Mouse (Mus musculus) heart, embryonic 13.5 days (tissue): ENCODE results near the gene Fermt2. TPM values are rescaled to one million over a fixed set of nuclear protein-coding genes. Genes with fewer than 3 reads are reported as not detected.
A peak's percentile ranks its signal among the peaks of the same experiment; 100 is the strongest.
"Not testable (repeated sequence)": the region's sequence is repeated elsewhere in the genome, so short reads cannot be mapped to it uniquely, and the experiment has no call there.

Experiments
- ATAC-seq: fragments of 200-750 bp; cut with Nextera tagmentation; 2 replicates; pipeline ENCODE4 v1.8.0; 2017; ENCODE audit warnings: moderate TSS enrichment; ENCODE audit not compliant: insufficient number of reproducible peaks, low FRiP score, low TSS enrichment; ENCODE audit errors: extremely low read depth
- H3K27ac ChIP-seq: fragments of 300-500 bp; sonication (generic); replicated peaks from 2 replicates; pipeline ENCODE4 v1.5.1; 2015; ENCODE audit warnings: moderate library complexity, mild to moderate bottlenecking, inconsistent platforms
- H3K27me3 ChIP-seq: fragments of 300-500 bp; sonication (generic); replicated peaks from 2 replicates; pipeline ENCODE4 v1.6.1; 2015; ENCODE audit warnings: mild to moderate bottlenecking, inconsistent platforms
- H3K36me3 ChIP-seq: fragments of 300-500 bp; sonication (generic); 2 replicates; pipeline ENCODE4 v1.6.1; 2015; ENCODE audit warnings: mild to moderate bottlenecking, inconsistent platforms
- H3K4me1 ChIP-seq: fragments of 300-500 bp; sonication (generic); 2 replicates; pipeline ENCODE4 v1.6.1; 2015; ENCODE audit warnings: inconsistent platforms
- H3K4me2 ChIP-seq: fragments of 300-500 bp; sonication (generic); 2 replicates; pipeline ENCODE4 v1.6.1; 2015; ENCODE audit warnings: inconsistent platforms, mild to moderate bottlenecking, moderate library complexity
- H3K4me3 ChIP-seq: fragments of 300-500 bp; sonication (generic); 2 replicates; pipeline ENCODE4 v1.5.1; 2015; ENCODE audit warnings: moderate library complexity, mild to moderate bottlenecking, inconsistent platforms
- H3K9ac ChIP-seq: fragments of 300-500 bp; sonication (generic); 2 replicates; pipeline ENCODE4 v1.6.1; 2015; ENCODE audit warnings: inconsistent platforms, mild to moderate bottlenecking, moderate library complexity
- H3K9me3 ChIP-seq: fragments of 300-500 bp; sonication (generic); 2 replicates; pipeline ENCODE4 v1.6.1; 2016; ENCODE audit warnings: inconsistent platforms
- WGBS: fragments of 180-500 bp; shearing (Covaris S2); methylation state at CpG from one replicate; pipeline ENCODE4 v1.1.7; 2015; ENCODE audit warnings: mixed read lengths; 5-methylcytosine and 5-hydroxymethylcytosine counted together
- polyA plus RNA-seq: library from polyadenylated mRNA; unstranded; fragments of >200 nt; fragmentation: Nextera tagmentation; extraction: Ambion mirVana; gene quantifications from 2 replicates; pipeline ENCODE4 v1.2.1, GENCODE M21; 2015

The Fermt2 gene
- polyA plus RNA-seq, 1 experiment from 2014 or later = 170 TPM

GRCm38 (mm10) chr14:45507447-45507846, 22.5 kb downstream of the Fermt2 start:
- H3K27ac ChIP-seq = peak overlapping the region; percentile 64
- no peak overlapping the region for H3K4me2 ChIP-seq
- H3K36me3 ChIP-seq = peaks cover 51% of the 10 kb centered on the region
- 42% methylated on average over 3 of the region's 3 CpGs for WGBS
- ATAC-seq = no peak
- no peaks in the 10 kb centered on the region for H3K27me3 ChIP-seq
- H3K9ac ChIP-seq = peak overlapping the region; percentile 38
- H3K4me1 ChIP-seq = peaks cover 69% of the 10 kb centered on the region
- no peak overlapping the region for H3K4me3 ChIP-seq
- H3K9me3 ChIP-seq = no peaks in the 10 kb centered on the region

GRCm38 (mm10) chr14:45507032-45507431, 22.9 kb downstream of the Fermt2 start:
- Histone ChIP-seq H3K9ac (peak overlapping the region; percentile 41; the same call in 1 of the 2 replicates), H3K27me3 (no peaks in the 10 kb centered on the region), H3K9me3 (no peaks in the 10 kb centered on the region), H3K27ac (peak overlapping the region; percentile 64), H3K4me2 (peak overlapping the region; percentile 32; the same call in 1 of the 2 replicates), H3K36me3 (peaks cover 52% of the 10 kb centered on the region), H3K4me1 (peaks cover 65% of the 10 kb centered on the region), H3K4me3 (no peak overlapping the region)
- 20% methylated on average over 6 of the region's 6 CpGs for WGBS
- no peak for ATAC-seq

GRCm38 (mm10) chr14:45506165-45506564, 23.8 kb downstream of the Fermt2 start:
- no peak overlapping the region for H3K4me2 ChIP-seq
- no peak for ATAC-seq
- H3K27me3 ChIP-seq = no peaks in the 10 kb centered on the region
- WGBS = 91% methylated on average over 4 of the region's 4 CpGs
- H3K4me1 ChIP-seq = peaks cover 56% of the 10 kb centered on the region
- peaks cover 49% of the 10 kb centered on the region for H3K36me3 ChIP-seq
- H3K27ac ChIP-seq = peak overlapping the region; percentile 64
- H3K9ac ChIP-seq = no peak overlapping the region
- H3K9me3 ChIP-seq = no peaks in the 10 kb centered on the region
- H3K4me3 ChIP-seq = no peak overlapping the region

GRCm38 (mm10) chr14:45504422-45505113, 25.4 kb downstream of the Fermt2 start:
- Histone ChIP-seq H3K4me3 (no peak overlapping the region), H3K9ac (no peak overlapping the region), H3K36me3 (peaks cover 62% of the 10 kb centered on the region), H3K4me1 (peaks cover 54% of the 10 kb centered on the region), H3K9me3 (no peaks in the 10 kb centered on the region), H3K4me2 (no peak overlapping the region), H3K27ac (no peak overlapping the region), H3K27me3 (no peaks in the 10 kb centered on the region)
- WGBS = 83% methylated on average over 10 of the region's 10 CpGs
- ATAC-seq = no peak

- H3K27me3 ChIP-seq = no peaks in the 10 kb centered on the region
- ATAC-seq = no peak
- H3K4me1 ChIP-seq = peaks cover 47% of the 10 kb centered on the region
- H3K9me3 ChIP-seq = no peaks in the 10 kb centered on the region
- H3K36me3 ChIP-seq = peaks cover 65% of the 10 kb centered on the region
- H3K4me3 ChIP-seq = no peak overlapping the region
- no peak overlapping the region for H3K4me2 ChIP-seq
- H3K27ac ChIP-seq = no peak overlapping the region
- no peak overlapping the region for H3K9ac ChIP-seq
- 67% methylated on average over 3 of the region's 3 CpGs for WGBS
Measured at GRCm38 (mm10) chr14:45503934-45504333, 26.0 kb downstream of the Fermt2 start.

- H3K4me3 ChIP-seq = no peak overlapping the region
- H3K27me3 ChIP-seq = no peaks in the 10 kb centered on the region
- no peak for ATAC-seq
- H3K4me1 ChIP-seq = peaks cover 16% of the 10 kb centered on the region
- H3K27ac ChIP-seq = peak overlapping the region; percentile 44
- 0 out of 2 replicates have a peak overlapping the region, but pooled peaks have one; percentile 37 for H3K9ac ChIP-seq
- H3K9me3 ChIP-seq = no peaks in the 10 kb centered on the region
- H3K36me3 ChIP-seq = peaks cover 86% of the 10 kb centered on the region
- H3K4me2 ChIP-seq = no peak overlapping the region
- WGBS = 83% methylated on average over 11 of the region's 11 CpGs
Measured at GRCm38 (mm10) chr14:45500052-45500451, 29.9 kb downstream of the Fermt2 start.

- no peak for ATAC-seq
- H3K4me2 ChIP-seq = no peak overlapping the region
- no peaks in the 10 kb centered on the region for H3K9me3 ChIP-seq
- H3K27me3 ChIP-seq = no peaks in the 10 kb centered on the region
- no peak overlapping the region for H3K4me3 ChIP-seq
- H3K9ac ChIP-seq = no peak overlapping the region
- peaks cover 20% of the 10 kb centered on the region for H3K4me1 ChIP-seq
- 94% methylated on average over 3 of the region's 3 CpGs for WGBS
- H3K36me3 ChIP-seq = peaks cover 78% of the 10 kb centered on the region
- H3K27ac ChIP-seq = no peak overlapping the region
Measured at GRCm38 (mm10) chr14:45497116-45497515, 32.8 kb downstream of the Fermt2 start.

GRCm38 (mm10) chr14:45495810-45496209, 34.1 kb downstream of the Fermt2 start:
- not testable (repeated sequence) for H3K27me3 ChIP-seq, H3K9me3 ChIP-seq, H3K27ac ChIP-seq, H3K9ac ChIP-seq, ATAC-seq, H3K4me3 ChIP-seq, H3K4me2 ChIP-seq
- Histone ChIP-seq H3K36me3 (peaks cover 75% of the 10 kb centered on the region), H3K4me1 (peaks cover 29% of the 10 kb centered on the region)
- WGBS = 85% methylated on average over 14 of the region's 14 CpGs

- H3K9ac ChIP-seq = no peak overlapping the region
- H3K4me2 ChIP-seq = no peak overlapping the region
- H3K36me3 ChIP-seq = peaks cover 66% of the 10 kb centered on the region
- H3K9me3 ChIP-seq = no peaks in the 10 kb centered on the region
- 81% methylated on average over 4 of the region's 4 CpGs for WGBS
- no peaks in the 10 kb centered on the region for H3K27me3 ChIP-seq
- no peak for ATAC-seq
- H3K27ac ChIP-seq = no peak overlapping the region
- no peak overlapping the region for H3K4me3 ChIP-seq
- H3K4me1 ChIP-seq = peaks cover 20% of the 10 kb centered on the region
Measured at GRCm38 (mm10) chr14:45493891-45494290, 36.0 kb downstream of the Fermt2 start.

- Histone ChIP-seq H3K4me3 (no peak overlapping the region), H3K27ac (peak overlapping the region; percentile 57)
- WGBS = 89% methylated on average over 4 of the region's 4 CpGs
Measured at GRCm38 (mm10) chr14:45492668-45493067, 37.2 kb downstream of the Fermt2 start.

GRCm38 (mm10) chr14:45492038-45492437, 37.9 kb downstream of the Fermt2 start:
- H3K36me3 ChIP-seq = peaks cover 56% of the 10 kb centered on the region

More at GRCm38 (mm10) chr14:45492668-45493067, 37.2 kb downstream of the Fermt2 start:
- Histone ChIP-seq H3K9ac (no peak overlapping the region), H3K36me3 (peaks cover 56% of the 10 kb centered on the region), H3K27me3 (no peaks in the 10 kb centered on the region), H3K4me2 (no peak overlapping the region), H3K9me3 (no peaks in the 10 kb centered on the region), H3K4me1 (peaks cover 20% of the 10 kb centered on the region)
- no peak for ATAC-seq

GRCm38 (mm10) chr14:45487201-45487600, 42.7 kb downstream of the Fermt2 start:
- H3K27me3 ChIP-seq, H3K27ac ChIP-seq, H3K4me3 ChIP-seq, H3K9ac ChIP-seq, H3K4me2 ChIP-seq, ATAC-seq, H3K9me3 ChIP-seq: not testable (repeated sequence)
- Histone ChIP-seq H3K4me1 (peaks cover 15% of the 10 kb centered on the region), H3K36me3 (peaks cover 61% of the 10 kb centered on the region)
- 86% methylated on average over 2 of the region's 2 CpGs for WGBS

More at GRCm38 (mm10) chr14:45492038-45492437, 37.9 kb downstream of the Fermt2 start:
- H3K9me3 ChIP-seq = no peaks in the 10 kb centered on the region
- H3K4me2 ChIP-seq = no peak overlapping the region
- peaks cover 20% of the 10 kb centered on the region for H3K4me1 ChIP-seq
- H3K4me3 ChIP-seq = no peak overlapping the region
- ATAC-seq = no peak
- no peak overlapping the region for H3K9ac ChIP-seq
- WGBS = 43% methylated on average over 4 of the region's 4 CpGs
- peak overlapping the region; percentile 57 for H3K27ac ChIP-seq
- H3K27me3 ChIP-seq = no peaks in the 10 kb centered on the region
